Mouse (Mus musculus) embryonic facial prominence, embryonic 15.5 days (tissue): ENCODE measurements around the gene Coro7. TPM values are rescaled to one million over a fixed set of nuclear protein-coding genes. Genes with fewer than 3 reads are reported as not detected.
A peak's percentile ranks its signal among the peaks of the same experiment; 100 is the strongest.

Experiments used
- ATAC-seq: fragments of 200-750 bp; cut with Nextera tagmentation; 2 replicates; pipeline ENCODE4 v1.8.0; 2017; ENCODE audit warnings: low read depth, moderate TSS enrichment; ENCODE audit not compliant: insufficient number of reproducible peaks, low FRiP score, low TSS enrichment
- H3K27ac ChIP-seq: fragments of 300-500 bp; sonication (generic); replicated peaks from 2 replicates; pipeline ENCODE4 v1.5.1; 2015; ENCODE audit warnings: mild to moderate bottlenecking, inconsistent platforms
- H3K27me3 ChIP-seq: fragments of 300-500 bp; sonication (generic); 2 replicates; pipeline ENCODE4 v1.6.1; 2015; ENCODE audit warnings: inconsistent platforms
- H3K36me3 ChIP-seq: fragments of 300-500 bp; sonication (generic); 2 replicates; pipeline ENCODE4 v1.6.1; 2015; ENCODE audit warnings: mild to moderate bottlenecking, inconsistent platforms
- H3K4me1 ChIP-seq: fragments of 300-500 bp; sonication (generic); 2 replicates; pipeline ENCODE4 v1.6.1; 2015; ENCODE audit warnings: inconsistent platforms
- H3K4me2 ChIP-seq: fragments of 300-500 bp; sonication (generic); replicated peaks from 2 replicates; pipeline ENCODE4 v1.6.1; 2015; ENCODE audit warnings: mild to moderate bottlenecking, inconsistent platforms
- H3K4me3 ChIP-seq: fragments of 300-500 bp; sonication (generic); replicated peaks from 2 replicates; pipeline ENCODE4 v1.5.1; 2015; ENCODE audit warnings: mild to moderate bottlenecking, inconsistent platforms
- H3K9ac ChIP-seq: fragments of 300-500 bp; sonication (generic); 2 replicates; pipeline ENCODE4 v1.6.1; 2015; ENCODE audit warnings: inconsistent platforms
- H3K9me3 ChIP-seq: fragments of 300-500 bp; sonication (generic); replicated peaks from 2 replicates; pipeline ENCODE4 v1.6.1; 2016; ENCODE audit warnings: inconsistent platforms
- WGBS: fragments of 180-500 bp; shearing (Covaris S2); methylation state at CpG from one replicate; pipeline ENCODE4 v1.1.7; 2015; 5-methylcytosine and 5-hydroxymethylcytosine counted together
- polyA plus RNA-seq: library from polyadenylated mRNA; unstranded; fragments of >200 nt; fragmentation: Nextera tagmentation; extraction: Ambion mirVana; gene quantifications from 2 replicates; pipeline ENCODE4 v1.2.1, GENCODE M21; 2015

Gene Coro7
- polyA plus RNA-seq, 1 experiment from 2014 or later = 21.4 TPM

DNA sequence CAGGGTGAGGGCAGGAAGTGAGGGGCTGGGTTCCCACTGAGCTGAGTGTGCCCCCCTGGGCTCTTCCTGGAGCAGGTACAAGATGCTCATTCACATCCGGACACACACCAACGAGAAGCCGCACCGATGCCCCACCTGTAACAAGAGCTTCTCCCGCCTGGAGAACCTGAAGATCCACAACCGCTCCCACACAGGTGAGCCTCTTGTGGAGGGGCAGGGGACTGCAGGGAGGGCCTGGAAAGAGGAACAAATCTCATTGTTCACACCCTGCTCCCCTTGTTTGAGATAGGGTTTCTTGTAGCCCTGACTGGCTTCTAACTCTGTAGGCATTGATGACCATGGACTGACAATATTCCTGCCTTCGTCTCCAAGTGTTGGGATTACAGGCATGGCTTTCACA lies 67.9 kb downstream of the Coro7 start:
- Histone ChIP-seq H3K9me3 (no peaks in the 10 kb centered on the region), H3K9ac (no peak overlapping the region), H3K27me3 (no peaks in the 10 kb centered on the region), H3K36me3 (peaks cover 69% of the 10 kb centered on the region), H3K4me3 (no peak overlapping the region), H3K27ac (no peak overlapping the region), H3K4me1 (peaks cover 20% of the 10 kb centered on the region), H3K4me2 (no peak overlapping the region)
- no peak for ATAC-seq
- 88% methylated on average over 7 of the region's 7 CpGs for whole genome bisulfite sequencing

- peaks cover 25% of the 10 kb centered on the region for H3K4me1 ChIP-seq
- ATAC-seq = no peak
- H3K4me3 ChIP-seq = no peak overlapping the region
- 89% methylated on average over 5 of the region's 5 CpGs for WGBS
- no peak overlapping the region for H3K27ac ChIP-seq
- no peak overlapping the region for H3K4me2 ChIP-seq
- H3K36me3 ChIP-seq = peaks cover 66% of the 10 kb centered on the region
- no peak overlapping the region for H3K9ac ChIP-seq
- H3K9me3 ChIP-seq = no peaks in the 10 kb centered on the region
- no peaks in the 10 kb centered on the region for H3K27me3 ChIP-seq
Observed at GRCm38 (mm10) chr16:4611193-4611592, 68.4 kb downstream of the Coro7 start.

DNA sequence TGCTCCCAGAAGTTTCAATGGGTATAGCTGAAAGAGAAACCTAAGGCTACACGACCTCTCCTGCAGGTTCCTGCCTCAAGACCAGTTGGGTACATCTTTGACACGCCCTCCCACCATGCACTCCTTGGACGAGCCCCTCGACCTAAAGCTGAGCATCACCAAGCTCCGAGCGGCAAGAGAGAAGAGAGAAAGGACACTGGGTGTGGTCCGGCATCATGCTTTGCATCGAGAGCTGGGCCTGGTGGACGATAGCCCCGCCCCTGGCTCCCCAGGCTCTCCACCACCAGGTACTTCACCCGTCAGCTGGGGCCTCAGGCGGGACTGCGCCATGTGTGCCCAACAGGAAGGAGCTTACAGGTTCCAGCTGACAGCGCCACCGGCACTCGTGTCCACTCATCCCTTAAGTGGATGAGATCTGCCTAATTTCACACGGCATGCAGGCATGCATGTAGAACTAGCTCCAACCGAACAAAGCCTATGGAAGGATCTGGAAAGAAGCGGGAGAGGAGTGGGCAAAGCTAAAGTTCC lies 71.0 kb downstream of the Coro7 start:
- no peak for ATAC-seq
- Histone ChIP-seq H3K4me3 (no peak overlapping the region), H3K27me3 (no peaks in the 10 kb centered on the region), H3K27ac (no peak overlapping the region), H3K36me3 (peaks cover 40% of the 10 kb centered on the region), H3K4me2 (no peak overlapping the region), H3K4me1 (peaks cover 51% of the 10 kb centered on the region), H3K9me3 (no peaks in the 10 kb centered on the region), H3K9ac (no peak overlapping the region)
- 80% methylated on average over 19 of the region's 19 CpGs for WGBS

GRCm38 (mm10) chr16:4607818-4608531 lies 71.6 kb downstream of the Coro7 start:
- ATAC-seq = no peak
- Histone ChIP-seq H3K9me3 (no peaks in the 10 kb centered on the region), H3K4me3 (no peak overlapping the region), H3K4me2 (no peak overlapping the region), H3K4me1 (peaks cover 57% of the 10 kb centered on the region), H3K27me3 (no peaks in the 10 kb centered on the region), H3K9ac (no peak overlapping the region), H3K27ac (no peak overlapping the region), H3K36me3 (peaks cover 34% of the 10 kb centered on the region)
- 43% methylated on average over 9 of the region's 9 CpGs for WGBS

- no peak overlapping the region for H3K4me2 ChIP-seq
- H3K27me3 ChIP-seq = no peaks in the 10 kb centered on the region
- peaks cover 24% of the 10 kb centered on the region for H3K36me3 ChIP-seq
- ATAC-seq = no peak
- no peak overlapping the region for H3K27ac ChIP-seq
- H3K4me3 ChIP-seq = no peak overlapping the region
- H3K4me1 ChIP-seq = peaks cover 69% of the 10 kb centered on the region
- H3K9ac ChIP-seq = no peak overlapping the region
- WGBS = 27% methylated on average over 5 of the region's 5 CpGs
- H3K9me3 ChIP-seq = no peaks in the 10 kb centered on the region
Observed at GRCm38 (mm10) chr16:4606431-4607084, 73.0 kb downstream of the Coro7 start.

GRCm38 (mm10) chr16:4605514-4606131 lies 74.0 kb downstream of the Coro7 start:
- Histone ChIP-seq H3K27me3 (no peaks in the 10 kb centered on the region), H3K9ac (no peak overlapping the region), H3K9me3 (no peaks in the 10 kb centered on the region), H3K36me3 (peaks cover 16% of the 10 kb centered on the region; the same call in 1 of the 2 replicates), H3K4me2 (no peak overlapping the region), H3K4me1 (peaks cover 77% of the 10 kb centered on the region), H3K4me3 (no peak overlapping the region), H3K27ac (0 out of 2 replicates have a peak overlapping the region, but pooled peaks have one; percentile 17)
- ATAC-seq = no peak
- 36% methylated on average over 13 of the region's 13 CpGs for WGBS

GRCm38 (mm10) chr16:4604293-4604837 lies 75.2 kb downstream of the Coro7 start:
- WGBS = 61% methylated on average over 11 of the region's 11 CpGs
- no peak overlapping the region for H3K4me2 ChIP-seq
- ATAC-seq = no peak
- peaks cover 5% of the 10 kb centered on the region; the same call in 1 of the 2 replicates for H3K36me3 ChIP-seq
- H3K27me3 ChIP-seq = no peaks in the 10 kb centered on the region
- no peaks in the 10 kb centered on the region for H3K9me3 ChIP-seq
- 0 out of 2 replicates have a peak overlapping the region, but pooled peaks have one; percentile 11 for H3K27ac ChIP-seq
- peaks cover 89% of the 10 kb centered on the region for H3K4me1 ChIP-seq
- H3K4me3 ChIP-seq = no peak overlapping the region
- H3K9ac ChIP-seq = no peak overlapping the region

- Histone ChIP-seq H3K4me2 (no peak overlapping the region), H3K27me3 (no peaks in the 10 kb centered on the region), H3K4me1 (peaks cover 96% of the 10 kb centered on the region), H3K27ac (peak overlapping the region; percentile 24), H3K9me3 (no peaks in the 10 kb centered on the region), H3K36me3 (peaks cover 2% of the 10 kb centered on the region; the same call in 1 of the 2 replicates), H3K4me3 (no peak overlapping the region), H3K9ac (no peak overlapping the region)
- 36% methylated on average over 1 of the region's 1 CpGs for WGBS
- no peak for ATAC-seq
Observed at GRCm38 (mm10) chr16:4603453-4603837, 76.1 kb downstream of the Coro7 start.

- H3K27ac ChIP-seq = peak overlapping the region; percentile 24
- 0 out of 2 replicates have a peak, but pooled peaks have one; percentile 17 for ATAC-seq
- H3K4me2 ChIP-seq = no peak overlapping the region
- no peak overlapping the region for H3K4me3 ChIP-seq
- no peaks in the 10 kb centered on the region; the same call in 1 of the 2 replicates for H3K36me3 ChIP-seq
- H3K9me3 ChIP-seq = no peaks in the 10 kb centered on the region
- 13% methylated on average over 7 of the region's 7 CpGs for WGBS
- H3K27me3 ChIP-seq = no peaks in the 10 kb centered on the region
- H3K9ac ChIP-seq = no peak overlapping the region
- peaks cover 96% of the 10 kb centered on the region for H3K4me1 ChIP-seq
Observed at GRCm38 (mm10) chr16:4602766-4603452, 76.7 kb downstream of the Coro7 start.

DNA sequence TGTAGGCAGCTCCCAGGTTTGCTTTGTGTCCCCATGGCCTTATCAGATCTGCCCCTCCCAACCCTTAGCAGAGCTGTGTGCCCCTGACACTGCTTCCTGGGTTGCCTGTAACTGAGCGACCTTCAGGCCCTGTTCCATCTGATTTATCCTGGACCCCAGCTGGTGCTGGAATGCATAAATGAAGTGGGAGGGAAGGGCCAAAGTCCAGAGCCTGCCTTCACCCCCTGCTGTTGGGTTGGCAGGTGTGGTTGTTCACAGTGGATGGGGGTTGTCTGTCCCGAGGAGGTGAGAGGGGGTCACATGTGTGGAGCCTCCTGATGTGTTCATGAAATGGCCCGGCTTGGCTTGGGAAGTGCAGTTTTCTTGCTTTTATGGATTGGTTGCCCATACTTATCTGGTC lies 77.4 kb downstream of the Coro7 start:
- ATAC-seq = no peak

More for the DNA sequence above, 77.4 kb downstream of the Coro7 start:
- no peak overlapping the region for H3K4me3 ChIP-seq
- H3K4me1 ChIP-seq = peaks cover 96% of the 10 kb centered on the region
- H3K27ac ChIP-seq = peak overlapping the region; percentile 24; the same call in 1 of the 2 replicates
- no peaks in the 10 kb centered on the region; the same call in 1 of the 2 replicates for H3K36me3 ChIP-seq
- no peak overlapping the region for H3K4me2 ChIP-seq
- WGBS = 25% methylated on average over 3 of the region's 3 CpGs
- H3K9ac ChIP-seq = no peak overlapping the region
- no peaks in the 10 kb centered on the region for H3K9me3 ChIP-seq
- no peaks in the 10 kb centered on the region for H3K27me3 ChIP-seq
